Mouse (Mus musculus): ENCODE data around the gene Cldn15. TPM values are rescaled to one million over a fixed set of nuclear protein-coding genes. Genes with fewer than 3 reads are reported as not detected.
"Not testable (repeated sequence)": the region's sequence is repeated elsewhere in the genome, so short reads cannot be mapped to it uniquely, and the experiment has no call there.

The Cldn15 gene
- total RNA-seq (2022), result 10 to 100 TPM in 3 of 4 experiments, 1 to 10 TPM in 1; 9.5 to 13.7 (median 12.1) TPM

- peak; percentile 51 for DNase-seq
These were observed at the start of gene Cldn15 for GRCm38 (mm10) chr5:136966331-136966730. Gene Cldn15 (plus strand): TSS chr5:136966616.

- no peak for DNase-seq
These were observed 48.7 kb upstream of the Cldn15 start for GRCm38 (mm10) chr5:136917613-136918242.

GRCm38 (mm10) chr5:136918655-136919472, 47.6 kb upstream of the Cldn15 start:
- DNase-seq, result peak; percentile 55

GRCm38 (mm10) chr5:136919546-136920301, 46.7 kb upstream of the Cldn15 start:
- no peak for DNase-seq

- DNase-seq, result no peak
These were observed 43.6 kb upstream of the Cldn15 start for GRCm38 (mm10) chr5:136922830-136923229.

- DNase-seq, result no peak
These were observed 42.5 kb upstream of the Cldn15 start for GRCm38 (mm10) chr5:136923751-136924478.

DNA sequence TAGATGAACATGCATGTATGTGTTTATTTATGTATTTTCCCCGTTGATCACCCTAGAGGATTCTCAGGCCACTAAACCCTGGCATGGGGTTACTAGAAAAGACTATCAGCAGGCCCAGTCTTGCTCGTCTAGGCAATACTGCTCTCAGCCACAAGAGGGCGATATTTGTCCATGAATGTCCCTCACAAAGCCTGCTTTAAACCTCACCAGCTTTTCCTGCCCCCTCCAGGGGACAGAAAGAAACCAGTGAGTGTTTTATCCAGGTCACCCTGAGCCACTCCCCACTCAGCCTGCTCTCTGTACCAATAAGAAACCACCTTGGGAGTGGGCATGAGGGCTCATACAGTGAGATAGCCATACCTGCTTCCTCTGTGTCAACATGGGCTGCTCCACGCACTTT, 37.3 kb upstream of the Cldn15 start:
- peak; percentile 66 for DNase-seq

DNA sequence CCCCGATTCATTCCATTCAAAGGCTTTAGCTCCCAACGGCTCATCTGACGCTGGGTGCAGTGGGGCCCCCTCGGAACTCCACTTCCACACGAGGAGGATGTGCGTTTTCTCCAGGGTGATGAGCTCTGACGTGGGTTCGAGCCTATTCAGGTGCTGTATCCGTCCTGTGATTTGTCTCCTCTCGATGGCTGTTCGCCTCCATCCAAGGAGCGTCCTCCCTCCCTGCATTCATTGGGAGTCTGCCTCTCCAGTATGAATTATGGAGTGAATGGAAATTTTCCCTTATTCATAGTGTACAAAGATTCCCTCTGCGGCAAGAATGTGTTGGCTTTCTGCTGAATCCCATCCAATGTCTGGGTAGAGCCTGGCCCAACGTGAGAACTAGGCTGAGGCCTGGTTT, 34.5 kb upstream of the Cldn15 start:
- no peak for DNase-seq

- DNase-seq, result no peak
These were observed 33.5 kb upstream of the Cldn15 start for GRCm38 (mm10) chr5:136932956-136933355.

DNA sequence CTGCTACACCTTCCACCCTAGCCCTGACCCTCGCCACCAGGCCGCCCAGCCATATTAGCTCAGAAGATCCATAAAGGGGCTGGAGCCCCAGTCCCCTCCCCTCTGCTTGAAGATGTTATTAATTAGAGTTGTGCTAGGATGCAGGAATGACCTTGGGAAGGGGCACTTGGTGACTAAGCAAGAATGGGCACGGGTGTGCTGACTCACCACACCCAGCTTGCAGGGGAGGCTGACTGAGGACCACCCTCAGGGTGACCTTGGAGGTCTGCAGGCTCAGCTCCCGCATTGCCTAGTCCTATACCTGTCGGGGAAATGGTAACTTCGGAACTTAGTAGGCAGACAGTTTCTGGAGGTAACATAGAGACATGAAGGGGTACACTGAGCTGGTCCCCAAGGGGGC, 32.5 kb upstream of the Cldn15 start:
- DNase-seq, result no peak

DNA sequence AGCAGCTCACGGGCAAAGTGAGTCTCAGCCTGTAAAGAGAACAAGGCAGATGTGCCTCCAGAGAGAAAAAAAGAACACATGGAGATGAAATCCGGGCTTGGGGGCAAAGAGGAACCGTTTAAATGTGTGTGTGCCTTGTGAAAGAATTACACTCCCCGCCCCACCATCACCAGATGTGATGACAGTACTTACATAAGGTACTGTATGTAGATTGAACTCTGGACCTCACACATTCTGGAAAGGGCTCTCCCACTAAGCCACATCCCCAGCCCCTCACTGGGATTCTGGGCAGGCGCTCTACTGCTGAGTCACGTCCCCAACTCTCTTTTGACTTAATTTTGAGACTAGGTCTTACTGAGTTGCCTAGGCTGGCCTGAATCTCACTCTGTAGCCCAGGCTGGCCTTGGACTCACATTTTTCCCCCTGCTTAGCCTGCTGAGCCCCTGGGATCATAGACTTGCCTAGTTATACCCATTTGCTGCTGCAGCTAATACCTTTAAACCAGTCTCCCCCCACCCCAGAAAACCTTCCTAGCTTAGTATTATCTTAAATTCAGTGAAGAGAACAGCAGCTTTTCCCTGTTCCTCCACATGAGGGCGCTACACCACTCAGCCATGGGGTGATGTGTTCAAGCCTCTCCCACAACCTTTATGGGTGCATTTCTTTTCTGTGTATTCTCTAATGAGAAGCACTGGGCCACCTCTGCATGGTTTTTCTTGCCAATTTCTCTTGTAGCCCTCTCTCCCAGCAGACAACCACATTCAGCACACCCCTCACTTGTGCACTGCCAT, 30.3 kb upstream of the Cldn15 start:
- DNase-seq, result no peak

GRCm38 (mm10) chr5:136936750-136937149, 29.7 kb upstream of the Cldn15 start:
- DNase-seq, result no peak

GRCm38 (mm10) chr5:136937621-136938020, 28.8 kb upstream of the Cldn15 start:
- DNase-seq, result no peak

GRCm38 (mm10) chr5:136939284-136939683, 27.1 kb upstream of the Cldn15 start:
- no peak for DNase-seq

DNA sequence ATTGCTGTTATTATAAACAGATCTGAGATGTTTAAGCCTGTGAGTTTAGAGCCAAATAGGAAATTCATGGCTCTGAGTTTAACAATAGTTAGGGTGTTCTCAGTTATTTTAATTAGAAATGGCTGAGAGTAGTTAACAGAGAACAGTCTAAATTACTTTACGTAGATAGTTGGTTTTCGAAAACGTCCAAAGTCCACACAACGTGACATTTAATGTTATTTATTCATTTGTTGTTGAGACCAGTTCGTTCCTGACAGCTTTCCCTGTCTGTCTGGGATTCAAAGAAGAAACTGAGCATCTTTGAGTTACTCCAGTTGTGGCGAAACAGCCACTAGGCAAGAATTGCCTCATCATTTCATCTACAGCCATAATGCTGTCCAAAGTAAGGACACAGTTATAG, 26.4 kb upstream of the Cldn15 start:
- not testable (repeated sequence) for DNase-seq

DNA sequence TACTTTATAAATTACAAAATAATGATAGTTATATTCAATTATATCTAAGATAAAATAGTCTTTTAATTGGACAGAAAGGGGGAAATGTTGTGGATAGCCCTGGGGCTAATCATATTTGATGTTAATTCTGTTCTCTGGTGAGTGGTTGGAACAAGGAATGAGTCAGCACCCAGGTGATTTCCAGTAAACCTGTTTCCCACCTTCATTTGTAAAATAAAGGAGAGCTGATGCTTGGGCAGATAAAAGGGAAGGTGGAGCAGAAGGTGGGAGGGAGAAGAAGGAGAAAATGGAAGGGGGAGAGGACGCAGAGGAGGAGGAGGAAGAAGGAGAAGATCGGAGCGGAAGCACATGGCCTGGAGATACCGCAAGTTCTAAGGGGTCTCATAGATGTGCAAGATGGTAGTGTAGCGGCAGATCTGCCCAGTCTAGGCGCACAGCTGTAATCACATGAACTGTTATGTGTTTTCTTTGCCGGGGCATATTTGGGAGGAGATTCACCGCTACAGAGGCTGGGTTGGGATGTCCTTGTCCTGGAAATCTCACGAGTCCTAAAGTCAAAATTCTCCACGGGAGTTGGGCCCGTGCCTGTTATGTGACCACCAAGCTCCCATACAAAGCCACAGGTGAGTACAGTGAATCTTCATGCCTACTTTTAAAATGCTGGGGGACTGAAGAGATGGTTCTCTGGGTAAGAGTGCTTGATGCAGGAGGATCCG, 25.4 kb upstream of the Cldn15 start:
- DNase-seq, result no peak

- no peak for DNase-seq
These were observed 23.6 kb upstream of the Cldn15 start for GRCm38 (mm10) chr5:136942781-136943180.

DNA sequence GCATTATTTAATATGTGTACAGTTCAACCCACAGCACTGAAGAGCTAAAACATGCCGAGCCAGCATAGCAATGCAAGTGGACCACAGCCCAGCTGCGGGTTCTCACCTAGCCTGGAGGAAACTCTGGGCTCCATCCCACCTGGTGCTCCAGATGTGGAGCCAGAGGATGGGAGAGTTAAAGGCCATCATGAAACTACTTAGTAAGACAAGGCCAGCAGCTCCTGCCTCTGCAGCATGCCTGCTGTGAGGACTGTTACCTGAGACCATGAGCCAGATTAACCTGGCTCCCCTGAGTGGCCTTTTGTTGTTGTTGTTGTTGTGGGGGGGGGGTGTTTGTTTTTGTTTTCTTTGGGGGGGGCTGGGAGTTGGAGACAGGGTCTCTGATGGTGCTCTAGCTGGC, 23.0 kb upstream of the Cldn15 start:
- DNase-seq, result no peak

- no peak for DNase-seq
These were observed 21.3 kb upstream of the Cldn15 start for GRCm38 (mm10) chr5:136945084-136945483.

DNA sequence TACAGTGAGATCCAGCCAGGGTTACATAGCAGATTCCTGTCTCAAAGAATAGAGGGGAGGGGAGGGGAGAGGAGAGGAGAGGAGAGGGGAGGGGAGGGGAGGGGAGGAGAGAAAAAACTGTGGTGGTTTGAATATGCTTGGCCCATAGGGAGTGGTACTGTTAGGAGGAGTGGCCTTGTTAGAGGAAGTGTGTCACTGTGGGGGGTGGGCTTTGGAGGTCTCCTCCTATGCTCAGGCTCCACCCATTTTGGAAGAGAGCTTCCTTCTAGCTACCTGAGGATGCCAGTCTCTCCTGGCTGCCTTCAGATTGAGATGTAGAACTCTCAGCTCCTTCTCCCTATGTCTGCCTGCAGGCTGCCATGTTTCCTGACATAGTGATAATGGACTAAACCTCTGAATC, 18.5 kb upstream of the Cldn15 start:
- no peak for DNase-seq

Data from adrenal gland, adult 8-10 months (tissue).